Mouse (Mus musculus) hematopoietic stem cell, adult 5-6 weeks (primary cell): ENCODE results near the gene Ptpn11. TPM values are rescaled to one million over a fixed set of nuclear protein-coding genes. Genes with fewer than 3 reads are reported as not detected.
"Not testable (repeated sequence)": the region's sequence is repeated elsewhere in the genome, so short reads cannot be mapped to it uniquely, and the experiment has no call there.

Experiments
- ATAC-seq, 2 experiments: fragments of 125-278 bp in 1 of 2; replicated peaks in 1 of 2; 2 replicates each; pipeline ENCODE4 v1.8.0; 2016 to 2017; ENCODE audit warnings: inconsistent platforms in 2 of 2, mild to moderate bottlenecking in 2 of 2, moderate number of reproducible peaks in 2 of 2, low read depth in 1 of 2, moderate TSS enrichment in 1 of 2; ENCODE audit not compliant: low FRiP score in 2 of 2, poor library complexity in 2 of 2, severe bottlenecking in 2 of 2, insufficient read depth in 1 of 2, low TSS enrichment in 1 of 2
- total RNA-seq: library from RNA; stranded (forward); fragments of 172-1452, 232-1000 nt; gene quantifications from 2 replicates; pipeline ENCODE4 v1.2.3, GENCODE M21; 2017

The Ptpn11 gene
- total RNA-seq = 43.7 and 56.0 TPM in 2 replicates

GRCm38 (mm10) chr5:121190836-121191583 is at the start of gene Ptpn11:
Ptpn11 (minus strand) TSS chr5:121191397.
- peak; percentile 79 to 80 for ATAC-seq

- no peak for ATAC-seq
Measured at GRCm38 (mm10) chr5:121239846-121240245, 48.6 kb upstream of the Ptpn11 start.

GRCm38 (mm10) chr5:121238208-121238607 is 47.0 kb upstream of the Ptpn11 start:
- no peak for ATAC-seq

DNA sequence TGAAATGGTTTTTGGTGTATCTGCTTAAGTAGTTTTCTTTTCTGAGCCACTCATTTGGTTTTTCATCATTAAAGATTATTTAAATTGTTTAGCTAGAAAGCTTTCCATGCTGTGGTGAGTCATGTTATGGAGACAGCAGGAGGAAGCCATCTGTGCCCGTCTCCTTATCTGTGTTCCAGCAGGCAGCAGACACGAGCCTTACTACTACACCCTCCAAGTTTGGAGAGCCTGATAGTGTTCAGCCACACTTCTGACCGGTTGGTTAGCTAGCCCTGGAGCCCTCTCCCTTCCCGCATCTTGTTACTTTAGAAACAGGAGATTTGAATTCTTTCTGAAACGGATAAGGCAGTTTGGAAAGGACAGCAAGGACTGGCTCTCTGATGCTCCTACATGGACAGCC is 45.0 kb upstream of the Ptpn11 start:
- ATAC-seq = peak; percentile 46 to 76; a peak in 1 of 4 replicates

DNA sequence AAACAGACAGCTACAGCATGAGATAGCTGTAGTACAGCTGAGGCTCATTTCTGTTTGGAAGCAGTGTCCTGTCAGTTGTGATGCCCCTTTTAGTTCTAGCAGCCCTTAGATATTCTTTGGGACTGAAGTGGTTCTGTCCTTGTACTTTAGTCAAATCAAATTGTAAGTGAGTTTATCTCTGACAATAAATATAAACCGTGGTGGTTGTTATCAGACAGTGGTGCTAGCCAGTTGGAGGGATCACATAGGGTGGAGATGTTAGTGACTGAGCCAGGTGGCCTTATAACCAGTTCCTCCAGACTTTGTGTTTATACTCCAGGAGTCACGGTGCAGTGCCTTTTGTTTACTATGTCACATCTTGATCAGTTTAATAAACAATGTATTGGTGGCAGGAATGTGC is 42.5 kb upstream of the Ptpn11 start:
- ATAC-seq = no peak

DNA sequence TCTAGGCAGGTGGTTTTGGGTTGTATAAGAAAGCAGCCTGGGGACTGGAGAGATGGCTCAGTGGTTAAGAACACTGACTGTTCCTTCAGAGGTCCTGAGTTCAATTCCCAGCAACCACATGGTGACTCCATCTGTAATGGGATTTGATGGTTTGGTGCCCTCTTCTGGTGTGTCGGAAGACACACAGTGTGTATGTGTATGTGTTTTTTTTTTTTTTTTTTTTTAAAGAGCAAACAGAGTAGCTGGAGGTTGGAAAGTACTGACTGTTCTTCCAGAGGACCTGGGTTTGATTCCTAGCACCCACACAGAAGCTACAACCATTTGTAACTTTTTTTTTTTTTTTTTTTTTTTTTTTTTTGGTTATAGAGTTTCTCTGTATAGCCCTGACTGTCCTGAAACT is 41.6 kb upstream of the Ptpn11 start:
- ATAC-seq = no peak

GRCm38 (mm10) chr5:121230811-121231210 is 39.6 kb upstream of the Ptpn11 start:
- ATAC-seq = no peak

DNA sequence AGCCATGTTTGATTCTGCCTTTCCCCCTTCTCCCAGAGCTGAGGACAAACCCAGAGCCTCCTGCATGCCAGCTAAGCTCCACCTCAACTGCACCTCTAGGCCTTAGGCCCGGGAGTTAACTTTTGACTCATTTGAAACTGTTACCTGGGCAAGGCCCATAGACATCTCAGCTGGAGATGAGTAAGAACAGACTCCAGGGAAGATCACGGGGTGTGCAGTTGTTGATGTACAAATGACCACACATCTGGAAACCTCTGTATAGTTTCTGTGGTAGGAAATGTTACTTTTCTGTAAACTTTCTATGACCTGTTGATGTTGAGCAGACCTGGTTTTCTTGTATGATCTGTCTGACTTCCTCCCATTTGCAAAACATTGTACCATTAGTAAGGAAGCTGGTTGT is 38.0 kb upstream of the Ptpn11 start:
- ATAC-seq = no peak

DNA sequence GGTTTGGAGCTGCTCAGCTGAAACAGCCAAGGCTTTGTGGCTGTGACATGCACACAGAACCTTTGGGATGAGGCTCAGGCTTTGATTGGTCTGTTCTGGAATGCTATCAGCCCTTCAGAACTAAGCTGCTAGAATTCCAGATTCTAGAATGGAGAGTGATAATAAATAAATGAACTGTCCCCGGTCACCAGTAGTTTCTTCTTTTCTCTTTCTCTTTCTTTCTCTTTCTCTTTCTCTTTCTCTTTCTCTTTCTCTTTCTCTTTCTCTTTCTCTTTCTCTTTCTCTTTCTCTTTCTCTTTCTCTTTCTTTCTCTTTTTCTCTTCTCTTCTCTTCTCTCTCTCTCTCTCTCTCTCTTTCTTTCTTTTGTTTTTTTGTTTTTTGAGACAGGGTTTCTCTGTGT is 36.1 kb upstream of the Ptpn11 start:
- not testable (repeated sequence) for ATAC-seq

GRCm38 (mm10) chr5:121226845-121227244 is 35.6 kb upstream of the Ptpn11 start:
- no peak; a peak in 2 of 4 replicates for ATAC-seq

- no peak for ATAC-seq
Measured at GRCm38 (mm10) chr5:121226406-121226805, 35.2 kb upstream of the Ptpn11 start.

- ATAC-seq = no peak
Measured at GRCm38 (mm10) chr5:121225854-121226253, 34.7 kb upstream of the Ptpn11 start.

DNA sequence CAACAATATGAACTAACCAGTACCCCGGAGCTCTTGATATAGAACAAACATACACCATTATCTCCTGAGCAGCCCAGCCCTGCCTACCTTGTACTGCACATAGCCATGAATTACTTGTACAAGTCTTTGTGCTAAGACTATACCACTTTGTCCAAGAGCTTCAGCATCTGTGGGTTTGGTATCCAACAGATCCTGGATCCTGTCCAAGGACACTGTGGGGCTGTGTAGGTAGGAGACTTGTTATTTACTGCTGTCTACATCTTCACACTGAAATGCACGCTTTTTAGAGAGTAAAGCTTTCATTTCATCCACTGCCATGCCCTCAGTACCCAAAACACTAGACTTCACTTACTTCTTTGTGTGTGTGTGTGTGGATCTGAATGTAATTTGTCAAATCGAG is 33.7 kb upstream of the Ptpn11 start:
- no peak for ATAC-seq

GRCm38 (mm10) chr5:121224020-121224419 is 32.8 kb upstream of the Ptpn11 start:
- ATAC-seq = not testable (repeated sequence)

GRCm38 (mm10) chr5:121221328-121221850 is 30.2 kb upstream of the Ptpn11 start:
- no peak for ATAC-seq

- ATAC-seq = no peak
Measured at GRCm38 (mm10) chr5:121220732-121221301, 29.6 kb upstream of the Ptpn11 start.

- ATAC-seq = peak; percentile 97 to 99
Measured at GRCm38 (mm10) chr5:121219980-121220731, 29.0 kb upstream of the Ptpn11 start, which contains the start of gene Hectd4. Hectd4 (plus strand) TSS chr5:121220219.

- ATAC-seq = no peak
Measured at GRCm38 (mm10) chr5:121219190-121219589, 28.0 kb upstream of the Ptpn11 start.
